Mouse (Mus musculus): ENCODE results near the gene Hbb-y.
"Not testable (repeated sequence)": the region's sequence is repeated elsewhere in the genome, so short reads cannot be mapped to it uniquely, and the experiment has no call there.

The Hbb-y gene

GRCm38 (mm10) chr7:103853090-103853489 is at the start of gene Hbb-y:
TSS of gene Hbb-y (minus strand) at chr7:103853216.
- DNase-seq (ENCODE audit: low read depth), result no peak

GRCm38 (mm10) chr7:103894385-103894784 is 41.4 kb upstream of the Hbb-y start, which contains the start of gene Olfr64:
TSS of gene Olfr64 (minus strand) at chr7:103894485.
- DNase-seq (ENCODE audit: low read depth), result no peak

GRCm38 (mm10) chr7:103886152-103886551 is 33.1 kb upstream of the Hbb-y start, which contains the start of gene Olfr66:
TSS of gene Olfr66 (minus strand) at chr7:103886252.
- DNase-seq (ENCODE audit: low read depth), result no peak

- no peak for DNase-seq (ENCODE audit: low read depth)
Measured at GRCm38 (mm10) chr7:103877093-103877492, 24.1 kb upstream of the Hbb-y start.

- DNase-seq (ENCODE audit: low read depth), result no peak
Measured at GRCm38 (mm10) chr7:103874451-103874850, 21.4 kb upstream of the Hbb-y start.

- DNase-seq (ENCODE audit: low read depth), result peak; percentile 53
Measured at GRCm38 (mm10) chr7:103873064-103873463, 20.0 kb upstream of the Hbb-y start.

- DNase-seq (ENCODE audit: low read depth), result no peak
Measured at GRCm38 (mm10) chr7:103870667-103871066, 17.7 kb upstream of the Hbb-y start.

GRCm38 (mm10) chr7:103865716-103866115 is 12.7 kb upstream of the Hbb-y start:
- no peak for DNase-seq (ENCODE audit: low read depth)

- no peak for DNase-seq (ENCODE audit: low read depth)
Measured at GRCm38 (mm10) chr7:103861531-103861930, 8.5 kb upstream of the Hbb-y start.

GRCm38 (mm10) chr7:103860855-103861254 is 7.8 kb upstream of the Hbb-y start:
- DNase-seq (ENCODE audit: low read depth), result peak; percentile 89

DNA sequence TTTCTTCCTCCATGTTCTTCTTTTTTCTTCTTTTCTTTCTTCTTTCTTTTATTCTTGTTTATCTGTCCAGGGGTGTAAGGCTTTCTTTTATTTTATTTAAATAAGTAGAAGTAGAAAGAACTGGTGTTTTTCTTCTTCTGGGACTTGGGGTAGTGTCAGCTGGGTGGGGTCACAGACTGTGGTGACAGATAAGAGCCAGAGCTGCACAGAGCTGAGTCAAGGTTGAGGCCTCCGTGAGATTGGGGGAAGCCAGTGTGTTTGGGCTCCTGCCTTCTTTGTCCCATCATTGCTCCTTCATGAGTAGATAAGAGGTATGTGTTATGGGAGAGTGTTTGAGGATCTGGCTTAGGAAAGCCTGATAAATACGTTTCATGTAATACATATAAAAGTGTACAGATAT is 6.1 kb upstream of the Hbb-y start:
- DNase-seq (ENCODE audit: low read depth), result no peak

DNA sequence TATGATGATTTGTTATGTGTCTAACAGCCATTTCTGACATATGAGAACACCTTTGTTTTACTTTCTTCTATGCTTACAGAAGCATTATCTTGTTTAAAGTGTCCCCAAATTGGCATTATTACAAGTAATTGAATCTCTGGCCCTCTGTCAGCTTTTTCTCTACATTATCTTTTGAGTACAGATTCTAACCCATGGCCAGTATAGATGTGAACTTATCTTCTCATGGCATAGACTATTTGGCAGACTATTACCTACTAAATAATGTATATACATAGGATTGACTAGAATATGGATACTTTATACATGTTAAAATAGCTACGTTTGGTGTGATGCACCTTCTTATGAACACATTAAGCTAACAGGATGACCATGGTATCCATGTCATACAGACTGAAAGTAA is 1.7 kb upstream of the Hbb-y start:
- DNase-seq (ENCODE audit: low read depth), result no peak

- no peak for DNase-seq (ENCODE audit: low read depth)
Measured at GRCm38 (mm10) chr7:103844525-103845325, 8.3 kb downstream of the Hbb-y start.

DNA sequence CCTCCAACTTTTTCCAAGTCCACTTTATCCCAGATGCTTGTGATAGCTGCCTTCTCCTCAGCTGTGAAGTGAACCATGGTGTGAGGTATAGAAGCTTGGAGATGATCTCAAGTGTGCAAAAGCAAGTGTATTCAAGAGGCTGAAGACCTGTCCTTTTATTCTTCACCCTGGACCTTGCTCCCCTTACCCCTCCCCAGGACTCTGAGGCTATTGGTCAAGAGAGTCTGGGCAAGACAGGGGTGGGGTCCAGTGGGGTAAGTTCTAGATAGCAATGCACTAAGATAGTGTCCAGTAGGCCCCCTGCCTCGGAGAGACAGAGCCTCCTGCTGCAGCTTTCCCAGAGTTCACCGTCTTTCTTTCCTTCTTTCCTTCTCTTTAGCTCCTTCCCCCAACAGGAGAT is 10.0 kb downstream of the Hbb-y start, which contains the start of gene Hbb-bh1:
Gene Hbb-bh1, minus strand, starts transcription at position 131 of the 400 bp plus-strand sequence.
- no peak for DNase-seq (ENCODE audit: low read depth)

- no peak for DNase-seq (ENCODE audit: low read depth)
Measured at GRCm38 (mm10) chr7:103840268-103840667, 12.7 kb downstream of the Hbb-y start, which contains the start of gene Hbb-bh2. TSS of gene Hbb-bh2 (minus strand) at chr7:103840520.

DNA sequence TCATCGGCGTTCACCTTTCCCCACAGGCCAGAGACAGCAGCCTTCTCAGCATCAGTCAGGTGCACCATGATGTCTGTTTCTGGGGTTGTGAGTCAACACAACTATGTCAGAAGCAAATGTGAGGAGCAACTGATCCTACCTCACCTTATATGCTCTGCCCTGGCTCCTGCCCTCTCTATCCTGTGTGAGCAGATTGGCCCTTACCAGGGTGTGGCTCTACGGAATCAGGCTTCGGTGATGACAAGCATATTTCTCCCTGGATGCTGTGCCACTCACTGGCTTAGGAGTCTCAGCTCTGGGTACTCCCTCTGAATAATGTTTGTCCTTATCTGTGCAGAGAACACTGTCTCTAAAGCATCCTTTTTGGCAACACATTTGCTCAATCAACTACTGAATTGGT is 25.2 kb downstream of the Hbb-y start, which contains the start of gene Hbb-bs:
Gene Hbb-bs, minus strand, starts transcription at position 289 of the 400 bp plus-strand sequence.
- DNase-seq (ENCODE audit: low read depth), result no peak

GRCm38 (mm10) chr7:103827139-103827538 is 25.9 kb downstream of the Hbb-y start:
- DNase-seq (ENCODE audit: low read depth), result not testable (repeated sequence)

DNA sequence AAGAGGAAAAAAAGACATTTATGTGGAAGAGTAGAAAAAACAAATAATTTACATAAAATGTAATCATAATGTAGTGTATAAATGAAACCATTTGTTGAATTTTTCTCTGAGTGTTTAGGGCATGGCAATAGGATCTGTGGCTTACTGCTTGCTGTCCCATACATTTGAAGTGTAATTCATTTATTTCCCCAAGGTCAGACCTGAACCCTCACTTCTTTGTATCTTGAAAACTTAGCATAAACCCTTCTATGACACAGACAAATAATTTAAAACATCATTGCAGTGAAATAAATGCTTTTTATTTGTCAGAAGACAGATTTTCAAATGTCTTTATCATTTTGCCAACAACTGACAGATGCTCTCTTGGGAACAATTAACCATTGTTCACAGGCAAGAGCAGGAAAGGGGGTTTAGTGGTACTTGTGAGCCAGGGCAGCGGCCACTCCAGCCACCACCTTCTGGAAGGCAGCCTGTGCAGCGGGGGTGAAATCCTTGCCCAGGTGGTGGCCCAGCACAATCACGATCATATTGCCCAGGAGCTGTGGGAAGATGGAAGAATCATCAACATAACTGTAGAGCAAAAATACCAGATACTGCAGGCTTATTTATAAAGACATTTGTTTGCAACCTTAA is 26.6 kb downstream of the Hbb-y start:
- DNase-seq (ENCODE audit: low read depth), result no peak

- DNase-seq (ENCODE audit: low read depth), result no peak
Measured at GRCm38 (mm10) chr7:103825536-103826254, 27.3 kb downstream of the Hbb-y start.

GRCm38 (mm10) chr7:103824597-103824996 is 28.4 kb downstream of the Hbb-y start:
- no peak for DNase-seq (ENCODE audit: low read depth)

DNA sequence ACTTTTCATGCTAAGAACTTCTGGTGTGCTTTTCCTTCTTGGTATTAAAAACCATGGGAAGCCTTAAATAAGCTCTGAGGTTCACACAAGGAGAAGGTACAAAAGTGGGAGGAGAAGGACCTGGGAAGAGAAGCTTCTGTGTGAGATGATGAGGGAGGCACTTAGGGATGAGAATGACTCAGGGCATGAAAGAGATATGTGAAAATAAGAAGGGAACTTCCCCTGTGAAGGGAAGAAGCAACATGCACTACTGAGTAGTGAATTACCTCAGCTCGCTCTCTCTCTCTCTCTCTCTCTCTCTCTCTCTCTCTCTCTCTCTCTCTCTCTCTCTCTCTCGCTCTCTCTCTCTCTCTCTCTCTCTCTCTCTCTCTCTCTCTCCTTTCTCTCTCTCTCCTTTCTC is 37.9 kb downstream of the Hbb-y start:
- not testable (repeated sequence) for DNase-seq (ENCODE audit: low read depth)

DNA sequence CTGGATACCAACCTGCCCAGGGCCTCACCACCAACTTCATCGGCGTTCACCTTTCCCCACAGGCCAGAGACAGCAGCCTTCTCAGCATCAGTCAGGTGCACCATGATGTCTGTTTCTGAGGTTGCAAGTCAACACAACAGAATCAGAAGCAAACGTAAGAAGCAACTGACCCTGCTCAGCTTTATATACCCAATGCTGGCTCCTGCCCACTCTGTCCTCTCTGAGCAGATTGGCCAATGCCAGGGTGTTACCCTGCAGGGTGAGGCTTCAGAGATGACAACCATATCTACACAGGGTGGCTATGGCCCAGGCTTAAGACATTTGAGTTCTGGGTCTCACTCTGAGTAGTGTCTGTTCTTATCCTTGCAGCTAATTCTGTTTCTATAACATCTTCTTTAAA is 39.2 kb downstream of the Hbb-y start, which contains the start of gene Hbb-bt:
Gene Hbb-bt, minus strand, starts transcription at position 231 of the 400 bp plus-strand sequence.
- DNase-seq (ENCODE audit: low read depth), result no peak
